Mouse (Mus musculus) stomach, embryonic 14.5 days (tissue): Measurements from ENCODE around the gene Spryd3. TPM values are rescaled to one million over a fixed set of nuclear protein-coding genes. Genes with fewer than 3 reads are reported as not detected.
A peak's percentile ranks its signal among the peaks of the same experiment; 100 is the strongest.

Source experiments
- ATAC-seq: fragments of 200-750 bp; cut with Nextera tagmentation; 2 replicates; pipeline ENCODE4 v1.8.0; 2017; ENCODE audit warnings: low read depth, moderate TSS enrichment; ENCODE audit not compliant: insufficient number of reproducible peaks, insufficient read depth, low FRiP score
- H3K27ac ChIP-seq: fragments of 300-500 bp; sonication (generic); 2 replicates; pipeline ENCODE4 v1.5.1; 2014; ENCODE audit warnings: mild to moderate bottlenecking, low read length, moderate library complexity, mixed read lengths
- H3K27me3 ChIP-seq: fragments of 300-500 bp; sonication (generic); 2 replicates; pipeline ENCODE4 v1.6.1; 2014; ENCODE audit warnings: low read length, control low read depth, mixed read lengths; ENCODE audit not compliant: control insufficient read depth, insufficient read depth
- H3K36me3 ChIP-seq: fragments of 300-500 bp; sonication (generic); 2 replicates; pipeline ENCODE4 v1.6.1; 2014; ENCODE audit warnings: mild to moderate bottlenecking, control low read depth, low read length, moderate library complexity, mixed read lengths; ENCODE audit not compliant: control insufficient read depth, insufficient read depth
- H3K4me1 ChIP-seq: fragments of 300-500 bp; sonication (generic); 2 replicates; pipeline ENCODE4 v1.6.1; 2014; ENCODE audit warnings: low read length, control low read depth, mixed read lengths; ENCODE audit not compliant: control insufficient read depth, insufficient read depth
- H3K4me2 ChIP-seq: fragments of 300-500 bp; sonication (generic); replicated peaks from 2 replicates; pipeline ENCODE4 v1.6.1; 2014; ENCODE audit warnings: low read depth, low read length, control low read depth
- H3K4me3 ChIP-seq: fragments of 300-500 bp; sonication (generic); 2 replicates; pipeline ENCODE4 v1.5.1; 2014; ENCODE audit warnings: low read depth, low read length, control low read depth
- H3K9ac ChIP-seq: fragments of 300-500 bp; sonication (generic); replicated peaks from 2 replicates; pipeline ENCODE4 v1.6.1; 2014; ENCODE audit warnings: low read depth, mild to moderate bottlenecking, control low read depth, low read length, moderate library complexity, mixed read lengths
- H3K9me3 ChIP-seq: fragments of 300-500 bp; sonication (generic); 2 replicates; pipeline ENCODE4 v1.6.1; 2016; ENCODE audit warnings: low read depth, low read length, control low read depth; ENCODE audit not compliant: control insufficient read depth
- WGBS: fragments of 180-500 bp; shearing (Covaris S2); extraction: QIAGEN DNeasy Blood & Tissue Kit; methylation state at CpG from one replicate; pipeline ENCODE4 v1.1.7; 2014; 5-methylcytosine and 5-hydroxymethylcytosine counted together
- polyA plus RNA-seq: library from polyadenylated mRNA; unstranded; fragments of >200 nt; fragmentation: Nextera tagmentation; extraction: Ambion mirVana; gene quantifications from 2 replicates; pipeline ENCODE4 v1.2.1, GENCODE M21; 2014

Spryd3 gene
- polyA plus RNA-seq, 1 experiment from 2014 or later = 15.2 TPM

DNA sequence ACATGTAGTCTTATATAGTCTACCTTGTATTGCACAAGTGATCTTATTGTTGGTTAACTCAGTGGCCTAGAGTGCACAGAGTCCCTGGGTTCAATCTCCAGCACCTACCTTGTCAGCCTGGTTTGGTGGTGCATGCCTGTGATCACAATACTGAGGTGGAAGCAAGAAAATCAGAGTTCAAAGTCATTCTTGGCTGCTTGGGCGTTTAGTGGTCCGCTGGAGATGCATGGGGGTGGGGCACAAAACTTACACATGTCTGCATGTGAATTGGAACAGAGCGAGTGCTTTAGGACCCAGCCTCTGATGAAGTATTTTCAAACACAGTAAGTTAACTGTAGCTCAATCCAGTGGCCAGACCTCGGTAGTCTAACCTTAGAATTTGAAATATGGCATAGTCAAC, 56.8 kb downstream of the Spryd3 start:
- H3K27ac ChIP-seq = no peak overlapping the region
- H3K27me3 ChIP-seq = no peaks in the 10 kb centered on the region
- no peaks in the 10 kb centered on the region for H3K9me3 ChIP-seq
- WGBS = 72% methylated on average over 4 of the region's 4 CpGs
- no peak overlapping the region for H3K4me3 ChIP-seq
- H3K4me2 ChIP-seq = no peak overlapping the region
- peaks cover 13% of the 10 kb centered on the region; the same call in 1 of the 2 replicates for H3K4me1 ChIP-seq
- peaks cover 25% of the 10 kb centered on the region for H3K36me3 ChIP-seq
- no peak for ATAC-seq
- no peak overlapping the region for H3K9ac ChIP-seq

DNA sequence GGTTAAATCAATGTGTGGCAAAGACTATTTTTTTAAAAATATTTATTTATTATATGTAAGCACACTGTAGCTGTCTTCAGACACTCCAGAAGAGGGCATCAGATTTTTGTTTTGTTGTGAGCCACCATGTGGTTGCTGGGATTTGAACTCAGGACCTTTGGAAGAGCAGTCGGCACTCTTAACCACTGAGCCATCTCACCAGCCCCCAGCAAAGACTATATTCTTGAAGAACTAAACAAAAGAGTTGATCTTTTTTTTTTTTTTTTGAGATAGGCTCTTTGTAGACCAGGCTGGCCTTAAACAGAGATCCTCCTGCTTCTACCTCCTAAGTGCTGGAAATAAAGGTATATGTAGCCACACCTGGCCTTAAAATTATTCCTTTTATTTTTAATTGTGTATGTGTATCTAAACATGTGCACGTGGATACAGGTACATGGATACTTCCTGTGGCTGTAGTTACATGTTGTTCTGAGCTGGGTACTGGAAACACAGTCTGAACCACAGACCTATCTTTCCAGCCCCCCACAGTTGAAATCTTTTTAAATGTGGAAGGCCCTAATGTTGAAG, 58.8 kb downstream of the Spryd3 start:
- no peak overlapping the region for H3K9ac ChIP-seq
- H3K9me3 ChIP-seq = no peaks in the 10 kb centered on the region
- peaks cover 16% of the 10 kb centered on the region; the same call in 1 of the 2 replicates for H3K4me1 ChIP-seq
- no peak for ATAC-seq
- no peak overlapping the region for H3K4me3 ChIP-seq
- no peaks in the 10 kb centered on the region for H3K27me3 ChIP-seq
- H3K36me3 ChIP-seq = peaks cover 5% of the 10 kb centered on the region; the same call in 1 of the 2 replicates
- no peak overlapping the region for H3K27ac ChIP-seq
- WGBS = 89% methylated on average over 2 of the region's 2 CpGs
- H3K4me2 ChIP-seq = no peak overlapping the region

GRCm38 (mm10) chr15:102074876-102075585, 61.0 kb downstream of the Spryd3 start:
- WGBS = 6% methylated on average over 11 of the region's 11 CpGs
- H3K27ac ChIP-seq = no peak overlapping the region; the same call in 1 of the 2 replicates
- H3K4me1 ChIP-seq = peaks cover 16% of the 10 kb centered on the region; the same call in 1 of the 2 replicates
- no peaks in the 10 kb centered on the region for H3K9me3 ChIP-seq
- H3K27me3 ChIP-seq = no peaks in the 10 kb centered on the region
- peak overlapping the region; percentile 63 for H3K4me2 ChIP-seq
- peak overlapping the region; percentile 93 for H3K9ac ChIP-seq
- H3K4me3 ChIP-seq = peak overlapping the region; percentile 97
- no peaks in the 10 kb centered on the region for H3K36me3 ChIP-seq
- ATAC-seq = no peak

- H3K27me3 ChIP-seq = no peaks in the 10 kb centered on the region
- H3K4me1 ChIP-seq = peaks cover 16% of the 10 kb centered on the region; the same call in 1 of the 2 replicates
- H3K9ac ChIP-seq = peak overlapping the region; percentile 93
- H3K27ac ChIP-seq = peak overlapping the region; percentile 96
- H3K36me3 ChIP-seq = no peaks in the 10 kb centered on the region
- H3K4me2 ChIP-seq = peak overlapping the region; percentile 63
- ATAC-seq = peak; percentile 39; the same call in 1 of the 2 replicates
- under 1% methylated on average over 56 of the region's 57 CpGs for WGBS
- no peaks in the 10 kb centered on the region for H3K9me3 ChIP-seq
- peak overlapping the region; percentile 97 for H3K4me3 ChIP-seq
These were observed 61.8 kb downstream of the Spryd3 start for GRCm38 (mm10) chr15:102074070-102074731.

DNA sequence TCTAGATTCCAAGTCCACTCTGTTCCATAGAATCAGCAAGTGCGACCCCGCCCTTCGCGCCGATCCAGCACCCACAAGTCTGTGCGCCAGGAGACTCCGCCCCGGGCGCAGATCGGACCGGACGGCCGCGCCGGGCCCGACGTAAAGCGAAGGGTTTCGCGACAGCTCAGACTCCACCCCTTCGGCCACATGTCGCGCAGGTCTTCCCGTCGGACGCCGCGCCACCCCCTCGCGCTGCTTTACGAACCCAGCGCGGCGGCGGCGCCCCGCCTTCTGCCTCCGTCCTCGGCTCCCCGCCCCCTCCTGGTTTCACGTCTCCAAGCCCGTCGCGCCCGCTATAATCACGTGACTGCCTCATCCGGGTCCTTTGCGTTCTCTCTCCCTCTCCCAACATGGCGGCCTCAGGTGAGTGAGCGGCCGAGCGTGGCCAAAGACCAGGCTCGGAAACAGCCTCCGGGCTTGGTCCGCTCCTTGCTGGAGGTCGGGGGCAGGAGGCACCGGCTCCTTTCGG, 62.4 kb downstream of the Spryd3 start, which contains the start of gene Eif4b:
TSS of gene Eif4b (plus strand) at position 215 of the 511 bp plus-strand sequence.
- Histone ChIP-seq H3K27me3 (no peaks in the 10 kb centered on the region), H3K36me3 (no peaks in the 10 kb centered on the region), H3K4me2 (peak within 1 kb of the TSS; percentile 63), H3K9me3 (no peaks in the 10 kb centered on the region), H3K27ac (peak within 1 kb of the TSS; percentile 96), H3K4me3 (peak within 1 kb of the TSS; percentile 97), H3K9ac (peak within 1 kb of the TSS; percentile 93), H3K4me1 (peaks cover 16% of the 10 kb centered on the region; the same call in 1 of the 2 replicates)
- peak; percentile 95 for ATAC-seq
- WGBS = under 1% methylated on average over 58 of the region's 58 CpGs

DNA sequence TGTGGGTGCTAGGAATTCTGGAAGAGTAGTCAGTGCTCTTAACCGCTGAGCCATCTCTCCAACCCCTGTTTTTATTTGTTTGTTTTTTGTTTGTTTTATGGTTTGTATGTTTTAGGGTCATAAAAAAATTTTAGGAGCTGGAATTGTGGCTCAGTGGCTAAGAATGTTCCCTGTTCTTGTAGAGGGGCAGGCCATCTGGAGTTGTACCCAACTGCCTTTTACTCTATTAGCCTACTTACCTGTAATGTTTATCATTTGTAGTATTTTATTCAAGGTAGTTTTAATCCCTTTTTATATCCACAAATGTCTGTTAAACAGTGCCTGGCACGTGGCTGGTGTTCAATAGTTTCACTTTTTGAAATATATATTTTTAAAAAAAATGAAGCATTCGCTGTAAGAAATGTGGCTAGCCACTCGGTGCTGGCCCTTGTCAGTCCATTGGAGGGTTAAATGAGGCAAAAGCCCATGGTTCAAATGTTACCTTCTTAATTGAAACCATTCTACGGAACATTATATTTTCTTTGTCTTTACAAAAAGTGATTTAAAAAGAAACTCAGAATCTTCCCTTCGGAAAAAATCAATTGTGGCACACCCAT, 63.0 kb downstream of the Spryd3 start:
- no peak overlapping the region; the same call in 1 of the 2 replicates for H3K9ac ChIP-seq

DNA sequence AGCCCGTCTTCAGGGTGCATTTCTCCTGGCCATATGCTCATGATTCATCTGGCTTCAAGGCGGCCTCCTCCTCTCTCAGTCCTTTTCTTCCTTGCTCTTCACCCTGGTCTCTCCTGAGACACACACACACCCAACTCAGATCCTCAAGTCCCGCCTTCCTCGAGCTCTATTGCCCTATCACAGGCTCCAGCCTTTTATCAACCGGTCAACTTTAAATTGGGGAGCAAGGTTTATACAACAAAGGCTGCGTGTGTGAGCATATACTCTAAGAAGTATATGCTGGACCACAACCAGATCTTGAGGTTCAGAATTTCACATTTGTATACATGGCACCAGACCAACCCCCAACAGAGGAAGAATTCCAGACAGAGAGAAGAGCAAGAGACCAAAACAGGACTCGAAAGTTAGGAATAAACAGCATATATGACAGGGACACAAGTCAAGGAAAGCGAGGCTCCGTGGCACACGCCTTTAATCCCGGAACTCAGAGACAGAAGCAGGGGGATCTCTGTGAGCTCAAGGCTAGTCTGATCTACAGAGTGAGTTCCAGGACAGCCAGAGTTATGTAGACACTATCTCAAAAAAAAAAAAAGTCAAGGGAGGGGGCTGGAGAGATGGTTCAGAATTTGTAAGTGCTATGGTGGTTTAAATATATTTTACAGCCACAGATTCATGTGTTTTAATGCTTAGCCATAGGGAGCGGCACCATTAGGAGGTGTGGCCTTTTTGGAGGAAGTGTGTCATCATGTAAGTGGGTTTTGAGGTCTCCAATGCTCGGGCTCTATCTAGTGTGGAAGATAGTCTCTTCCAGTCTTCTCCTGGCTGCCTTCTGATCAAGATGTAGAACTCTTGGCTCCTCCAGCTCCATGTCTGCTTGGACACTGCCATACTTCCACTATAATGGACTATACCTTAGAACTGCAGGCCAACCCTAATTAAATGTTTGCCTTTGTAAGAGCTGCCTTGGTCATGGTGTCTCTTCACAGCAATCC, 65.3 kb downstream of the Spryd3 start:
- no peak overlapping the region for H3K9ac ChIP-seq
- H3K27me3 ChIP-seq = no peaks in the 10 kb centered on the region
- WGBS = 67% methylated on average over 13 of the region's 13 CpGs
- no peaks in the 10 kb centered on the region for H3K9me3 ChIP-seq
- no peak overlapping the region for H3K27ac ChIP-seq
- peaks cover 11% of the 10 kb centered on the region; the same call in 1 of the 2 replicates for H3K4me1 ChIP-seq
- ATAC-seq = no peak
- no peak overlapping the region for H3K4me3 ChIP-seq
- H3K4me2 ChIP-seq = no peak overlapping the region
- no peaks in the 10 kb centered on the region for H3K36me3 ChIP-seq

More for the DNA sequence above, 63.0 kb downstream of the Spryd3 start:
- H3K4me3 ChIP-seq = peak overlapping the region; percentile 97
- no peak overlapping the region for H3K27ac ChIP-seq
- no peaks in the 10 kb centered on the region for H3K9me3 ChIP-seq
- peak; percentile 9; the same call in 1 of the 2 replicates for ATAC-seq
- peak overlapping the region; percentile 43 for H3K4me2 ChIP-seq
- H3K4me1 ChIP-seq = peaks cover 16% of the 10 kb centered on the region; the same call in 1 of the 2 replicates
- no peaks in the 10 kb centered on the region for H3K27me3 ChIP-seq
- H3K36me3 ChIP-seq = no peaks in the 10 kb centered on the region
- WGBS = 14% methylated on average over 6 of the region's 6 CpGs
